Mouse (Mus musculus): ENCODE measurements around the gene Pknox2. TPM values are rescaled to one million over a fixed set of nuclear protein-coding genes. Genes with fewer than 3 reads are reported as not detected.

Pknox2 gene
- total RNA-seq, 2 experiments from 2014 or later = 7.6 to 7.7 TPM

DNA sequence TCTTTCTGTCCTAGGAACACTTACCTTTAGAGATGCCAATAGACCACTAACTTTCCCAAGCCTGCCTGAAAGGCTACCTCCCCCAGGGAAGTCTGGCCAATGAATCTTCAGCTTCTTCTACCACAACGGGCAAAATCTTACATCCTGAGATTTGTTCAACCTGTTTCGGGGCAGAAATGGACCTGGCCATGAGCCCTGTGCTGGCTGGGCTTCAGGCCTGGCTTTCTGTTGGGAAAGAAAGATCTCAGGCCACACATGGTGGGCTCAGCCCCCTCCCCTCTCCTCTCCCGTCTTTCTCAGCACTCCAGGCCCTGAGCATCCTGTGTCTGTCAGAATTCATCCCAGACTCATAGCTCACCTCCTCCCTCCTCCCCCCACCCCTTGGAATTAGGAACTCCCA, 228.6 kb downstream of the Pknox2 start:
- intact Hi-C loops (cut with DNase I) = loop anchor here (5.0 kb wide), 1 partner anchor 229 kb away; the partner anchor contains the start of gene Pknox2
- no peak for DNase-seq

DNA sequence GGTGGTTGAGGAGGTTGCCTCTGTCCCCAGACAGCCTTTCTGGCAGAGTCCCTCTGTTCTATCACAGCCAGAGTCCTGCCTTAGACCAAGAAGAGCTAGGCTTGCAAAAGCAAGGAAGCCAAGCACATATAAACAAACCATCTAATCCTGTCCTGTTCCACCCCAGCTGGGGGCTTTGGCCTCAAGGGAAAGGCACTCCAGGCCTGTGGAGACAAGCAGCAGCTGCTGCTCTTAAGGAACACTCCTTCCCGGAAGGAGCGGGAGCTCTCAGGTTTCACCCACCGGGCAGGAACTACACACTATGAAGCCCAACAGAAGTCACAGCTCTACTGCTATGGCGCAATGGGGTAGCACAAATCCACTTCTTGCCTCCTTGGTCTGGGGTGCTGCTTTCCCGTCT, 230.3 kb downstream of the Pknox2 start:
- intact Hi-C loops (cut with DNase I) = loop anchor here (1.0 to 5.0 kb wide), 3 partner anchors 53 to 314 kb away; partner anchors contain the start of gene Pknox2
- no peak for DNase-seq

DNA sequence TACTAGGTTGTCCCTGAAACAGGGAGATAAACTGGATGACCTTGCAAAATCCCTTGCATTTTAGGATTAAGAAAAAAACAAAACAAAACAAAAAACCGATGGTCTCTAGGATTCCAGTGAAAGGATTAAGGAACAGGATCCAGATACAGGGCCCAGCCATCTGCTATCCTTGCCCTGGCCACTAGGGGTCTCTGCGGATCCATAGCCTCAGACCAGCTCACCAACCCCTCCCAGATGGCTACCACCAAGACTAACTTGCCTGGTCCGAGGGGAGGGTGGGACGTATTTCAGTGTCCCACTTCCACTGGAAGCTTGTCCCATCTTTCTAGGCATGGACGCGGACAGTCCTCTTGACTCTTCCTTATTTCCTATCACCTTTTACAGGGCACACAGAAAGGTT, 230.8 kb downstream of the Pknox2 start:
- intact Hi-C loops (cut with DNase I) = loop anchor here (1.0 to 5.0 kb wide), 3 partner anchors 54 to 314 kb away; partner anchors contain the start of gene Pknox2
- peak; percentile 80 to 81 for DNase-seq

DNA sequence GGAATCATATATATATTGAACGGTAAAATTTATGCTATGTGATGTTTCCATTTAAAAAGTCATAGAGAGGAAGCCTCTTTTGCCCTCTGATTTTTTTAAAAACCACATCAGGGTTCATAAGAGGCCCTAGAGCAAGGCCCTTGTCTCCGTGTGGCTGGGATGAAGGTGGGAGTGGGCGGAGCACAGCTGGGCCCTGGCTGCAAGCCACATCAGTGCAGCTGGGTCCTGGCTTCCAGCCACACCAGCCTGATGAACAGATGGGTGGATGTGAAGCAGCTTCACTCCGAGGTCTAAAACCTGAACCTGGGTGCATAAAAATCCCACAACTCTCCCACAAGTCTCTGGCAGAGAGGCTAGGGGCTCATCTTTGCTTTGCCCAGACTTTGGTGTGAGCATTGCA, 241.8 kb downstream of the Pknox2 start:
- no peak for DNase-seq
- intact Hi-C loops (cut with DNase I) = no loop called here

DNA sequence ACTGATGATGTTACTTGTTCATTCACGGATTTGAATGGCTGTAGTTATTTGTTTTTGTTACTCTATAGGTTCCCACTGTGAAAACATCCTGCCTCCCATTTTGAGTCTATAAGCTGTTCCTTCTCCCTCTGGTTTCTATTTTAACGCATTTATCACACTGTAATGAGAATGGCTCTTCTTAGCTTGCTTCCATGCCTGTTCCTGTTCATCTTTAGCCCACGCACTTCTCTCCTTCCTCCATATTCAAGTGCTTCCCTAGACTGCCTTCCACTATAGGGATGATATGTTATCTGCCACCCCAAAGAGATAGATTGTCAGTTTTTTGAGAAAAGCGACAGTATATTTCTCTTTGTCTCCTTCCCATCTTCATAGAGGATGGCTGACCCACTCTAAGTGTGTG, 246.7 kb downstream of the Pknox2 start:
- intact Hi-C loops (cut with DNase I) = no loop called here
- no peak for DNase-seq

DNA sequence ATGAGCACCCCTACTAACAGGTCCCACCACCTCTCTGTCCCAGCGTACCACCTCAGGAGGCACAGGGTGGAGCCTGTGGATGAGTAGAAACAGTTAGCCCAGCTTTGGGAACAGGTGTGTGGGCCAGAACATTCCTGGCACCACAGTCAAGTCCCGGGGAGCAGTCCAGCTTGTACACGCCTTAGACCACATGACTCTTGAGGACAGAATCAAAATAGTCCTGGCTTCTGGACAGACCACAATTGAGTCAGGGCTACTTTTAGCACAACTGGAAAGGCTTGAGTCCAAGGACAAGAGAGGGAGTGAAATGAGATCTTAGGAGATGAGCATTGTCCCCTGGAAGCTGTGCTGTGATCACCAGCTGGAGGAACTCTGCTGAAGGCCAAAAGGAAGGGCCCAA, 248.6 kb downstream of the Pknox2 start:
- intact Hi-C loops (cut with DNase I) = loop anchor here (5.0 to 10.0 kb wide), 2 partner anchors 249 to 426 kb away; partner anchors contain the start of gene Pknox2
- peak; percentile 48 to 55 for DNase-seq

DNA sequence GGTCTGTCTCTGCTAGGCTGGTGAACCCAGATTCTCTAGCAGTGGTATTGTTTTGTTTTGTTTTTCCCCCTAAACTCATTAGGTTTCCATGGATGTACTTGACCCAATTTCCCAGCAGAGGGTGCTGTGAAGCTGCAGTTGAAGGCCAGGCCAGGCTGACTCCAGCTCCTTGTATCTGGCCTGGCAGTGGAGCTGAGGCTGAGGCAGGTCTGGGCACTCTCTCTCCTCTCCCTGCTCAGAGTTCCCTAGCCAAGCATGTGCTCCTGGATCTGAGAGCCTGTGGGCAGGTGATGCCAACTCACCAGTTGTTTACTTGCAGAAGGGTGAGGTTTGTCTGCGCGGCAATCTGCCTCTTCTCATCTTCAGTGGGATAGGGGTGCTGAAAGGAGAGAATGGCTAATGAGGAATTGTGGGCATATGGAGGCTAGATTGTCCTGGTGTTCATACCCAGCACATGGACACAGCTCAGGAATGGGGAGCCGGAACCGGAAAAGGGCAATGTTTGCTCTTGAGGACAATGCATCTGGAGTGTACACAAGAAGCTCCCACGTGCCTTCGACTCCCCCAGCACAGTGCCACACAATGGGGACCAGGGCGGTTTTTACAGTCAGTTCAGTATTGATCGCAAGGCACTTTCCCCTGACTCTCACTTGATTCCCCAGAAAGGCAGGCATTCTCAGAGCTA, 252.1 kb downstream of the Pknox2 start:
- intact Hi-C loops (cut with DNase I) = loop anchor here (2.0 to 10.0 kb wide), 3 partner anchors 252 to 430 kb away; partner anchors contain the start of gene Pknox2
- peak; percentile 43 to 54 for DNase-seq

DNA sequence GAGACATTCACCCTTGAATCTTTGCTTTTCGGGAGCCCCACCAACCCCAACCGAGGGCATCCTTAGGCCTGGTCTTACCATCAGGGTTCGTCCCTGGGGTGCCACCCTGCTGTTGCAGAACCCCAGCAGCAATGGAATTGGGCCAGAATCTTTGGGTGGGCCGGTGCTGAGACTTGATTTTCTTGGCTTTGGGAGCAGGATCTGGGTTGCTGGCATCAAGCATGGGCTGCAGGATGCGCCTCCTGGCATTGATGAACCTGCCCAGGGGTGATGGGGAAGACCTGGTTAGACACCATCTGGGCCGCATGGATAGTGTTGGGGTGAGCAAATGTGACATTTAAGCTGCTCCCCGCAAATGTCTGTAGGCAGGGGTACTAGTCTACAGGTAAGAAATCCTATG, 253.0 kb downstream of the Pknox2 start:
- intact Hi-C loops (cut with DNase I) = loop anchor here (1.0 to 10.0 kb wide), 3 partner anchors 74 to 431 kb away; no protein-coding TSS in a partner anchor
- DNase-seq = peak in 1 of 2 experiments; percentile 5

DNA sequence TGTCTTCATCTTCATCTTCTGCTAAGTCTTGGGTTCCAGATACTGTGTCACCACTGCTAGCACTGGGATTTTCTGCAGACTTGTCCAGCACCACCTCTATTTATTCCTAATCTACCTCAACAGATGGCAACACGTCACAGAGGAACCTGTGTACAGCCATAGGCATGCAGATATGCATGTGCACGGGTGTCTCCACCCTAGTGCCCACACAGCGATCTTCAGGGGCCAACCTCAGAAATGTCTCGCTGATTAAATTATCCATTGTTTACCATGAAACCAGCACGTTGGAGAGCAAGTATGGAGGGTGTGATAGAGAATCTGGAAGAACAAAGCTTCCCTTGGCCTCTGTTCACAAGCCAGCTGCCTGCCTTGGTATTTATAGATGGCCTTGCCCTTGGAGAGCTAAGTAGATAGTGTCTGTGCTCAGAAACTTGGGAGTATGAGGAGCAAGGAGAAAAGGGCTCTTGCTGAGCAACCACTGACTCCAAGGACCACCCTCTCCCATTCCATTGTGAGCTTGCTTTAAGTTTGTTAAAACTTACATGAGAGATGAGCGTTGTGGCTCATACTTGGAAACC, 253.7 kb downstream of the Pknox2 start:
- no peak for DNase-seq
- intact Hi-C loops (cut with DNase I) = loop anchor here (10.0 kb wide), 1 partner anchor 431 kb away; no protein-coding TSS in a partner anchor

DNA sequence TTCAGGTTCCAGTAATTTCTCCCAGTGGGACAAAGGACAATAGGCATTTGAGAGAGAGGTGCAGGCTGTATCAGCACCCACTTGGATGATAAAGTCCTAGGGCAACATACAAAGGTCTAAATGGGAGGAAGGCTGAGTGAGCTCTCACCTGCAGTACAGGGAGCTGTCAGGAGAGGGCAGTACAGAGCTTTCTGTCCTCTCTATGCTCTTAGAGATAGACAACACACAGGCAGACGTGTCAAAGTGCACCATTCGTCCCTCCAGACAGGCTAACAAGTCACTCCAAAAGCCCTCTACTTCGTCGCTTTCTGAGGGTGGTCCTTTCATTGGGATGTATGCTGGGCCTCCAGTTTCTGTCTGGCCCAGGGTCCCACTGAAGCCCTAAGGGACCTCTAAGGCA, 256.7 kb downstream of the Pknox2 start:
- peak; percentile 40 to 66 for DNase-seq
- intact Hi-C loops (cut with DNase I) = loop anchor here (10.0 kb wide), 1 partner anchor 434 kb away; no protein-coding TSS in a partner anchor

DNA sequence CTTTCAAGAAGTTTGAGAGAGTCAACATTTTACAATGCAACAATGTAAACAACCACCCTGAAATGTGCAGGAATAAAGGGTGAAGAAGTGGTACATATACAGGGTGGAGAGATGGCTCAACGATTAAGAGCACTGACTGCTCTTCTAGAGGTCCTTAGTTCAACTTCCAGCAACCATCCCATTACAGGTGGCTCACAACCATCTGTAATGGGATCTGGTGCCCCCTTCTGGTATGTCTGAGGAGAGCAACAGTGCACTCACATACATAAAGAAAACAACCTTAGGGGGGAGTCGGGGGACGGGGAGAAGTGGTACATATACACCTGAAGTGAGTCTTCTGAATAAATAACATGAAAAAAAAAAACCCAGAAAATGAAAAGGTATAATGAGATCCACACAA, 262.0 kb downstream of the Pknox2 start:
- intact Hi-C loops (cut with DNase I) = no loop called here
- peak in 1 of 2 experiments; percentile 7 for DNase-seq

DNA sequence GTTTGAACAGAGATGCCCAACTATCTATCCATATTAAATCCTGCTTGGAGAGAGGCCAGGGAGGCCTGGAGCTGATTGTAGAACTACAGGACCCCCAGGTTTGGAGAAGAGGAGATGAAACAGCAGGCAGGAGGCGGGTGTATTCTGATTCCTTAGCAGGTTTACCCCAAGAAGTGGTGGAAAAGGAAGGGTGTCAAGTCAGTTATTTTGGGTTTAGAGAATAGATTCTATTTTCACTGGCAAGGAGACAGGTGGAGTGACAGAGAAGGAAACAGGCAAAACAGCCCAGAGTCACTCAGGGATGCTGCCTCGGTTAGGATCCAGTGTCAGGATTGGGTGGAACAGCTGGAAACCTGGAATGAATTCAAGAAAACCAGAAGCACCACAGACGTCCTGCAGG, 263.6 kb downstream of the Pknox2 start:
- intact Hi-C loops (cut with DNase I) = no loop called here
- DNase-seq = no peak

DNA sequence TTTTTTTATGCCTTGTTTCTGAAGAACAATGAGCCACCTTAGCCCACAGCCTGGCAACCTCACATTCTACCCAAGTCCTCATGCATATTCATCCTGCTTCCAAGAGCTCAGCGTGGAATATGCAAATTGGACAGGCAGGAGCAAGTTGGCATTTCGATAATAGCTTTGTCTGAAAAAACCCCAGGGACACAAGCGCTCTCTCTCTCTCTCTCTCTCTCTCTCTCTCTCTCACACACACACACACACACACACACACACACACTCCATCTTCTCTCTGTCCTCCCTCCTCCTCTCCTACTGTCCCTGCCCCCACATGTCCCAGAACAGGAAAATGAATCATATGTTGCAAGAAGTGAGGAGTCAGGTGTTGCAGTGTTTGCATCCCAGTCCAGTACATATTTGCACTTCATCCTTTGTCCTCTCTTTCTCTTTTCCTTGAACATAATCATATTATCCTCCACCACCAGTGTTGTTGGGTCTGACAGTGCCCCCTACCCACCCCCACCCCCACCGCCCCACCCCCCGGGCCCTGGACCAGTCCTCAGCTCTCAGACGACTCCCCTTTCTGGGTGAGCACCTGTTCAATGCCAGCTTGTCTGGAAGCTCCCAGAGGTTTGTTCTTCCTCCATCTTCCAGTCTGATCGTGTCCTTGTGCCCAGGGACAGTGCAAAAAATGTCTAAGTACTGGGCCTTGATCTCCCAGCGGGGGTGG, 265.0 kb downstream of the Pknox2 start:
- DNase-seq = no peak
- intact Hi-C loops (cut with DNase I) = no loop called here

DNA sequence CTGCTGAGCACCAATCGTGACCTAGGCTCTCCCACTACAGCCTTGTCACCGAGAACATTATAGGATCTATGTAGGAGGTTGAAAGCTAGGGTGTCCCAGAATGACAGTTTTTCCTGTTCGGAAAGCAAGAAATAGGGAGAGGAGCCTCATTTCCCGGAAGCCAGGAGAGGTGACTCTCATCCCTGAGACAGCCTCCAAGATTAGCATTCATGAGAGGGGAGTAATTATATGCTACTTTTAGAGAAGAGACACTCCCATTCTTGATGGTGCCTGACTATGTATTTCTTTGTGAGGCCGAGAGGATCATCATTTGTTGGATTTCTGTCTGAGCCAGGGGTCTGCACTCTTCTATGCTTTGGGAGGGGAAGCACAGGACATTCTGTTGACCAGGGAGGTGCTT, 265.6 kb downstream of the Pknox2 start:
- DNase-seq = no peak
- intact Hi-C loops (cut with DNase I) = no loop called here

DNA sequence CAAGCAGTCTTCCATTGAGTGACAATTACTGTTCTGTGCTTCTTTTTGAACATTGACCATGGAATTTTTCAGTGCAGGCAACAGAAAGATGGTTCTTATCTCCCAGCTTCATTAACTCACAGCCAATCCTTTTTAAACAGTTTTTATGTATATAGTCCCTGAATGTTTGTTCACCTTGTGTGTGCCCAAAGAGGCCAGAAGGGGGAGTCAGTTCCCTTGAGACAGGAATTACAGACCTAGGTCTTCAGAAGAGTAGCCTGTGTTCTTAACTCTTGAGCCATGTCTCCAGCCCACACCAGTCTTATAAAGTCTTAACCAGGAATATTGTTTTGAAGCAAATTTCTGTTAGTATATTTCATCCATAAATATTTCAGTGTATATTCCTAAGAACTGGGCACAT, 270.4 kb downstream of the Pknox2 start:
- intact Hi-C loops (cut with DNase I) = no loop called here
- no peak for DNase-seq

DNA sequence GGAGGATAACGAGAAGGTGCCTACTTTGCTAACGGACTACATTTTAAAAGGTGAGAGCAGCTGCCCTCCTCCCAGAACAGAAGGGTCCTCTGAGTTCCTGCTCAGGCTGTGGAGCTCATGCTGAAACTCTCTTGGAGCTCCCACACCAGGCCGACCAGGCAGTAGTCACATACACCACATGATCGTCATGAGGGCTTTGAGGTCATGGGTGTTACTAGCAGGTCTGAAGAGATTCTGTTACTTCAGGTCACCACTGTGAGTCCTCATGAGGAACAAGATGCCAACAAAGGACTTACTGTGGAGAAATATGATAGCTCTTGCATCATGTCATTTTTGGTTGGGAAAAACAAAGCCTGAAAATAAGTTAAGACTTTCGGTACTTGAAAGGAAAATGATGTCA, 270.9 kb downstream of the Pknox2 start:
- no peak for DNase-seq
- intact Hi-C loops (cut with DNase I) = no loop called here

DNA sequence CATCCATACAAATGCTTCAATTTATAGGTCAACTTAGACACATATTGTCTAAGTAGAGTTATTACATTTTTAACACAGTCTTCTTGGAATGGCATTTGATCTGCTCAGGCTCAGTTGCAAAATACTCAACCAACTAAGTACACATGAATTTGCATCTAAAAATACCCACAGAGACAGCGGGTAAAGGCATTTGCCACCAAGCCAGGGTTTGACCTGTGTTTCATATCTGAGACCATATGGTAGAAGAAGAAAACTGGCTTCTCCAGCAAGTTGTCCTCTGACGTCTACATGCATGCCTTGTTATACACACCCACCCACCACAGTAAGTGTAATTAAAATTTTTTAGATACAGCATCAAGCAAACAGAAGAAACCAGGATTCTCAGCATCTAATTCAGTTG, 273.4 kb downstream of the Pknox2 start:
- intact Hi-C loops (cut with DNase I) = no loop called here

DNA sequence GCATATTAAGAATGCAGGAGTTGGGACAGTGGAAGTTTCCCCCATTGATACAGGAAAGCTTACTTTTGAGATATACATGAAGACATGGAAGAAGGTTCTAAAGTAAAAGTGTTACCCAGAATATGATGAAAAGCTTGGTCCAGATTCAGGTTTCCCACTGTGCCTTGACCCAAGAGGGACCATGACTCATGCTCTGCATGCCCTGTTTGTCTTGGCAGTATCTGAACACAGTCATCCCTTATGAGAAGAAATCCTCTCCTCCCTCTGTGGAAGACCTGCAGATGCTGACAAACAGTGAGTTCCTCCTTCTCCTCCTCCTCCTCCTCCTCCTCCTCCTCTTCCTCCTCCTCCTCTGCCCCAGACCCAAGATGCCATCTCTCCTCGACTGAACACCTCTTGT, 276.9 kb downstream of the Pknox2 start:
- DNase-seq = no peak
- intact Hi-C loops (cut with DNase I) = no loop called here

More for the DNA sequence above, 273.4 kb downstream of the Pknox2 start:
- no peak for DNase-seq

DNA sequence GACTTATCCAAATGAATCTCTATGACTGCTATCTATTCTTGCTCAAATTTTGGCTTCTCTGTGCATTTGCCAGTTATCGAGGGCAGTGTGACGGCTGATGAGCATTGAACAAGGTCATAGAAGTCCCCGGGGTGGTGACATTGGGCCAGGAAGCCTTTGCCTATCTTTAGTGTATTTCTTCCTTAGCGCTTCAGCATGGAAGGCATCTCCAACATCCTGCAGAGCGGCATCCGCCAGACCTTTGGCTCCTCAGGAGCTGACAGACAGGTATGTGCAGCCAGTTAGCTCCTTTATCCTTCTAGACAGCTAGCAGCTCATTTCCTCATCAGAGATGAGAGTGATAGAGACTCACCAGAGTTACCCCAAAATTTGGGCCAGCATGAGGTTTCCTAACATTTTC, 278.5 kb downstream of the Pknox2 start:
- intact Hi-C loops (cut with DNase I) = no loop called here
- no peak for DNase-seq

DNA sequence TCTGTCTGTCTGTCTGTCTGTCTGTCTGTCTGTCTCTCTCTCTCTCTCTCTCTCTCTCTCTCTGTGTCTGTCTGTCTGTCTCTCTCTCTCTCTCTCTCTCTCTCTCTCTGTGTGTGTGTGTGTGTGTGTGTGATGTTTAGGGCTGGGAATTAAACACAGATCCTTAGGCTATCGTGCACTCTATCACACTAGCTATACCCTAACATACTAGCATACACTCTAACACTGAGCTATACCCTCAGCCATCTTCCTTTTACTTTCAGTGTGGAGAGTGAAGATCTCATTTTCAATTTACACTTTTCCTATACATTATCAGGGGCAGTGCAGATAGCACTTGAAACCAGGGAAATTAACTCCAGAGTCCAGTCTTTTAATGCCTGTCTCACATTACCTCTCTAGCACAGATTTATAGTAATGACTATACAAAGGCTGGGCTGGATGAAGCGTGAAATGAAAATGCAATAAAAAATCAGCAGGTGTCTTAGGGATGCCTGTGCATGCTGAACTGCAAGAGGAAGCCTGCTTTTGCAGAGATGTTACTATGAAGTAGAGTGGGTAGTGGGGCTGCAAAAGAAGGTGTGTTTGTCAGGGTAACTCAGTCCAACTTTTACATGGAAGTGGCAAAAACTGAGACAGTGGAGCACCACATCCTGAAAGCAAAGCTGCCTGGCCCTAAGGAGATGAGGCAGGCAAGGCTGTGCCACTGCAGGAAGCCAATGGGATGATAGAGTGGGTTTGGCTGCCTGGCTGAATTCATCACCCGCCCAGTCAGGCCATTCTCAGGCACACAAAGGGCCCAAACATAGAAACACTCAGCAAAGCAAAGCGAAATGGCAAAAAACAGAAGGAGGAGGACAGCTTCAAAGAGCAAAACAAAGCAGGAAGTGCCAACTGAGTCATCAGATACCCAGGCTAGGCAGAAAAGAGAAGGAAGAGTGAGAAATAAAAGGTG, 282.1 kb downstream of the Pknox2 start:
- intact Hi-C loops (cut with DNase I) = no loop called here
- DNase-seq = no peak
